Mouse (Mus musculus): ENCODE measurements around the gene Gm26620. TPM values are rescaled to one million over a fixed set of nuclear protein-coding genes. Genes with fewer than 3 reads are reported as not detected.
A peak's percentile ranks its signal among the peaks of the same experiment; 100 is the strongest.

Gm26620 gene
- 0.62 and 0.84 TPM in 2 replicates for polyA plus RNA-seq (2015; fragmentation: Nextera tagmentation; extraction: Ambion mirVana)

GRCm38 (mm10) chr1:170884978-170885561 lies at the start of gene Gm26620, which contains the start of gene Dusp12:
Gene Gm26620 (plus strand): TSS chr1:170885065.
Gene Dusp12 (minus strand): TSS chr1:170885540.
- under 1% methylated on average over 46 of the region's 46 CpGs for WGBS

DNA sequence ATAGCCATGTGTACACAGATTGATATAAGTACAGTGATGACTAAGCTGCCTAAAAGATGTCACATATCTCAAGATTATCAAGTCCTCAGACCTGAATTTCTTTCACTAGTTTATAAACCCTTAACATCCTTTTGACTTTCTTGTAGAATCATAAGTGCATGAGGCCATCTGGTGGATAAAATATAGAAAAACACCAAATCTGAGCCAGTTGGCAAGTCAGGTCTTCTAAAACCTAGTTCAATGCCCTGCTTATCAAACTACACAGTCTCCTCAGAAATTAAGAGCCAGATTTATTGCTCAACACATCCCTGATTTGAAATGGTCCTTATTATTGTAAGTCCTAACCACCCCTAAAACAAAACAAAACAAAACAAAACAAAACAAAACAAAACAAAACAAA lies 45.2 kb upstream of the Gm26620 start:
- peaks cover 5% of the 10 kb centered on the region; the same call in 1 of the 2 replicates for H3K36me3 ChIP-seq
- ATAC-seq (replicated peaks; ENCODE audit: insufficient number of reproducible peaks, insufficient read depth, low FRiP score, low read depth), result no peak

More at GRCm38 (mm10) chr1:170884978-170885561, at the start of gene Gm26620, which contains the start of gene Dusp12:
- Histone ChIP-seq H3K4me1 (replicated peaks) (peaks cover 17% of the 10 kb centered on the region), H3K4me3 (peak within 1 kb of the TSS; percentile 80), H3K27me3 (no peaks in the 10 kb centered on the region), H3K27ac (peak within 1 kb of the TSS; percentile 72), H3K36me3 (peaks cover 9% of the 10 kb centered on the region), H3K4me2 (peak within 1 kb of the TSS; percentile 76), H3K9me3 (replicated peaks) (no peaks in the 10 kb centered on the region), H3K9ac (peak within 1 kb of the TSS; percentile 79)
- peak; percentile 87 for ATAC-seq (replicated peaks; ENCODE audit: insufficient number of reproducible peaks, insufficient read depth, low FRiP score, low read depth)

DNA sequence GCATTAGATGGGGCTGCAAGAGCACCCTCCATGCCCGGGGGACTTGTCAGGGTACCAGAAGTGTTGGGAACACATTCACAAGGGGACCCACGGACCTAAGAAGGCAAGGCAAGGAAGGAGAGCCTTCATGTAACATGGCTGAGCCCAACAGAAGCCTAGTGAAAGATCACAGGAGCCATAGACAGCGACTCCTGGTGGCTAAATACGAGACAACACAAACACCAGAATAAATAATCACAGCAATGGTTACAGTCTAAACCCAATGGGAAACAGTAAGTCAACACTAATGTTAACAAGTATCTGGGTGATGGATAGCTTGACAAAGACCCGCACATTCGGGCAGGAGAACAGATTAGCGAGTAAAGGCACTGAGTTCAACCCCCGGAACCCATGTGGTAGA lies 40.5 kb upstream of the Gm26620 start:
- H3K4me2 ChIP-seq, result no peak overlapping the region
- no peaks in the 10 kb centered on the region for H3K9me3 ChIP-seq (replicated peaks)
- H3K9ac ChIP-seq, result no peak overlapping the region
- H3K4me1 ChIP-seq (replicated peaks), result peaks cover 15% of the 10 kb centered on the region
- H3K36me3 ChIP-seq, result peaks cover 5% of the 10 kb centered on the region; the same call in 1 of the 2 replicates
- no peak for ATAC-seq (replicated peaks; ENCODE audit: insufficient number of reproducible peaks, insufficient read depth, low FRiP score, low read depth)
- H3K27ac ChIP-seq, result no peak overlapping the region
- no peak overlapping the region for H3K4me3 ChIP-seq
- WGBS, result 66% methylated on average over 8 of the region's 8 CpGs
- H3K27me3 ChIP-seq, result no peaks in the 10 kb centered on the region

More for the DNA sequence above, 45.2 kb upstream of the Gm26620 start:
- Histone ChIP-seq H3K27ac (no peak overlapping the region), H3K9ac (no peak overlapping the region), H3K4me1 (replicated peaks) (no peaks in the 10 kb centered on the region), H3K4me2 (no peak overlapping the region), H3K4me3 (no peak overlapping the region), H3K9me3 (replicated peaks) (no peaks in the 10 kb centered on the region), H3K27me3 (no peaks in the 10 kb centered on the region)

DNA sequence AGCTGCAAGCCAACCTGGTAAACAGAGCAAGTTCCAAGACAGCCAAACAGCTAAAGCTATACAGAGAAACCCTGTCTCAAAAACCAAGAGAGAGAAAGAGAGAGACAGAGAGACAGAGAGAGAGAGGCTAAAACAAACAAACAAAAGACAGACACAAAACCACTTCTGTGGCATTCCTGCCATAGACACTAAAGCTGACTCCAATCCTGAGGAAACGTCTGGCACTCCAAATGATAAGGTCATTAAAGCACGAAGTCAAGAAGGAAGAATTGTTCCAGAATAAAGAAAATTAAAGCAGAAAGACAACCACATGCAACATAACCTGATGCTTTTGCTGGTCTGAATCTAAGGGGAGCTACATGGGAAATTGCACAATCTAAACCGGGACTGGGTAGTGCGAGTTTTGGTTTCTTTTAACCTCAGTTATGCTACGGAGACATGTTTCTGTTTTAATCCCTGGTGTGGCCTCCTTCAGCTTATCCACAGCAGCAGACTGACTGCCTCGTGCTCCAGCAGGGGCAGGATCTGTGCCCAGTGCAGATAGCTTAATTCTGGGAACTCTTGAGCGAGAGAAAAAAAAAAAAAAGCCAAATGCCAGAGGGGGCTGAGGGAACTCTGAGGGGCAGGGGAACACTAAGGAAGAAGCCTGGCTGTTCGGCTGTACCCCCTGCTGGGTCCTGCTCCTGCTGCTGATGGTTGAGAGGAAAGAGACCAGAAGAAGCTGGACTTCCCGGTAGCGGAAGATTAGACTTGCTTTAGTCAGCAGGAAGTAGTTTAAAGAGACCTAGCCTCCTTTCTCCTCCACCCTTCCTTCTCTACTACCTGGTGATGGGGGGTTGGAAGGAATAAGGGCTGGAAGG lies 39.2 kb upstream of the Gm26620 start:
- 18% methylated on average over 10 of the region's 10 CpGs for WGBS
- Histone ChIP-seq H3K27me3 (no peaks in the 10 kb centered on the region), H3K4me2 (peak overlapping the region; percentile 46), H3K9me3 (replicated peaks) (no peaks in the 10 kb centered on the region), H3K36me3 (peaks cover 5% of the 10 kb centered on the region), H3K9ac (peak overlapping the region; percentile 22; the same call in 1 of the 2 replicates), H3K27ac (peak overlapping the region; percentile 85), H3K4me1 (replicated peaks) (peaks cover 21% of the 10 kb centered on the region), H3K4me3 (peak overlapping the region; percentile 22)
- ATAC-seq (replicated peaks; ENCODE audit: insufficient number of reproducible peaks, insufficient read depth, low FRiP score, low read depth), result peak; percentile 47; the same call in 1 of the 2 replicates

DNA sequence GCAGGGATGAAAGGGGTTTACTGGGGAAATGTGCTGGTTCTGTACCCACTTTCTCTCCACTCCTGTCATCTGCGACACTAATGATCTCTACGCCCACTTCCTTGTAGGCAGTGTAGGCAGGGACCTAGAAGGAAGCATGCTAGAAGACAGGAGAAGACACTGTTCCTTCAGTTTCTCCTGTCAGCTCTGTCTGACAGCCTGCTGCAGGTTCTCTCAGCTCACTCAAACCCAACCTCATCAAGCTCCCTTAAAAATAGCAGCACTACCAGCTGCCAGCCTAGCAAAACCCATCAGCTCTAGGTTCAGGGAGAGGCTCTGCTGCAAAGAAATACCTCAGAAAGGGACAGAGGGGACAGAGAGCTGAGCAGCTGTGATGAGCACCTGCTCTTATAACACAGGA lies 34.9 kb upstream of the Gm26620 start:
- no peaks in the 10 kb centered on the region for H3K27me3 ChIP-seq
- H3K36me3 ChIP-seq, result no peaks in the 10 kb centered on the region; the same call in none of the 2 replicates
- WGBS, result 91% methylated on average over 2 of the region's 2 CpGs
- H3K4me3 ChIP-seq, result no peak overlapping the region
- no peak overlapping the region for H3K9ac ChIP-seq
- H3K27ac ChIP-seq, result no peak overlapping the region
- H3K9me3 ChIP-seq (replicated peaks), result no peaks in the 10 kb centered on the region
- no peak for ATAC-seq (replicated peaks; ENCODE audit: insufficient number of reproducible peaks, insufficient read depth, low FRiP score, low read depth)
- no peak overlapping the region for H3K4me2 ChIP-seq
- H3K4me1 ChIP-seq (replicated peaks), result peaks cover 26% of the 10 kb centered on the region

- H3K4me3 ChIP-seq, result no peak overlapping the region
- H3K36me3 ChIP-seq, result no peaks in the 10 kb centered on the region; the same call in none of the 2 replicates
- H3K27me3 ChIP-seq, result no peaks in the 10 kb centered on the region
- H3K27ac ChIP-seq, result peak overlapping the region; percentile 45
- peak overlapping the region; percentile 17; the same call in 1 of the 2 replicates for H3K9ac ChIP-seq
- ATAC-seq (replicated peaks; ENCODE audit: insufficient number of reproducible peaks, insufficient read depth, low FRiP score, low read depth), result no peak; the same call in 1 of the 2 replicates
- H3K4me2 ChIP-seq, result peak overlapping the region; percentile 29
- WGBS, result 54% methylated on average over 23 of the region's 23 CpGs
- peaks cover 17% of the 10 kb centered on the region for H3K4me1 ChIP-seq (replicated peaks)
- H3K9me3 ChIP-seq (replicated peaks), result no peaks in the 10 kb centered on the region
Observed at GRCm38 (mm10) chr1:170850637-170851624, 33.9 kb upstream of the Gm26620 start.

DNA sequence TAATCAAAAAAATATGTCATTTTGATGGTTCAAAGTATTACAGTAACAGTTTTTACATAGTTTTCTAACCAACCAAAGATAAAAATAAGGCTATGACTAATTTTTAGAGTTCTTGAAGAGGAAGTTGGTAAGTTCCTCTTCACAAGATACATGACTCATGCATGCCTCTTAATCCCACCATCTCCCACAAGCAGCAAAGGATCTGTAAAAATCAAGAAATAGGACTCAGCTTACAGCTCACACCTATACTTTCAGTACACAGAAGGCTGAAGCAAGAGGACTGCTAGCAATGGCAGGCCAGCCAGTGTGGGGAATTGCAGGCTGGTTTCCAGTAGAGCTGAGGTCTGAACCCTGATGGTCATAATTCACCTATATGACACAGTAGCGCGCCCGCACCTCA lies 31.3 kb upstream of the Gm26620 start:
- Histone ChIP-seq H3K9ac (no peak overlapping the region), H3K27me3 (no peaks in the 10 kb centered on the region), H3K4me2 (no peak overlapping the region), H3K36me3 (no peaks in the 10 kb centered on the region; the same call in none of the 2 replicates), H3K4me1 (replicated peaks) (peaks cover 14% of the 10 kb centered on the region), H3K27ac (no peak overlapping the region), H3K4me3 (no peak overlapping the region), H3K9me3 (replicated peaks) (no peaks in the 10 kb centered on the region)
- no peak for ATAC-seq (replicated peaks; ENCODE audit: insufficient number of reproducible peaks, insufficient read depth, low FRiP score, low read depth)
- WGBS, result 84% methylated on average over 3 of the region's 3 CpGs

GRCm38 (mm10) chr1:170855056-170855760 lies 29.7 kb upstream of the Gm26620 start:
- no peak for ATAC-seq (replicated peaks; ENCODE audit: insufficient number of reproducible peaks, insufficient read depth, low FRiP score, low read depth)
- Histone ChIP-seq H3K27ac (no peak overlapping the region), H3K4me2 (no peak overlapping the region), H3K9me3 (replicated peaks) (no peaks in the 10 kb centered on the region), H3K9ac (no peak overlapping the region), H3K4me3 (no peak overlapping the region), H3K27me3 (no peaks in the 10 kb centered on the region), H3K4me1 (replicated peaks) (peaks cover 11% of the 10 kb centered on the region), H3K36me3 (no peaks in the 10 kb centered on the region; the same call in none of the 2 replicates)
- 71% methylated on average over 13 of the region's 13 CpGs for WGBS

DNA sequence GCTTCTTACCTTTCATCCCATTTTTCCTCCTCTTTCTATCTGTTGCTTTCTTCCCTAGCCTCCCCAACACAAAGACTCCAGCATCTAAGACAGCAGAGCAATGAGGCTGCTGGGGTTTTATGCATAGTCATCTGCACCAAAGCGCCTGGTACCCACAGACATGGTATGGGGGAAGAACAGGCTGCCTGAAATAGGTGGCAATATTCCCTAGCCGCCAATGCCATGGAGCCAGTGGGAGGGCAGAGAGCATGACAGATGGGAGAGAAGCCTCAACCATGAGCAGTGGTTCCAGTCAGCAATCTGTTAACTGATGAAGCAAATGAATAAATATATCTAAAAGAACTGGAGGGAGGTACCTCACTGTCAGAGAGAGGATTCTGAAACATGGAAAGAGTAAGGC lies 27.5 kb upstream of the Gm26620 start:
- H3K9me3 ChIP-seq (replicated peaks), result no peaks in the 10 kb centered on the region
- no peak for ATAC-seq (replicated peaks; ENCODE audit: insufficient number of reproducible peaks, insufficient read depth, low FRiP score, low read depth)
- H3K27ac ChIP-seq, result no peak overlapping the region
- H3K4me3 ChIP-seq, result no peak overlapping the region
- no peaks in the 10 kb centered on the region for H3K27me3 ChIP-seq
- H3K4me1 ChIP-seq (replicated peaks), result peaks cover 9% of the 10 kb centered on the region
- 80% methylated on average over 2 of the region's 2 CpGs for WGBS
- H3K9ac ChIP-seq, result no peak overlapping the region
- no peak overlapping the region for H3K4me2 ChIP-seq
- H3K36me3 ChIP-seq, result no peaks in the 10 kb centered on the region; the same call in 1 of the 2 replicates

- ATAC-seq (replicated peaks; ENCODE audit: insufficient number of reproducible peaks, insufficient read depth, low FRiP score, low read depth), result no peak
- WGBS, result 68% methylated on average over 2 of the region's 2 CpGs
- no peak overlapping the region for H3K9ac ChIP-seq
Observed at GRCm38 (mm10) chr1:170858872-170859271, 26.0 kb upstream of the Gm26620 start.

More at GRCm38 (mm10) chr1:170858872-170859271, 26.0 kb upstream of the Gm26620 start:
- Histone ChIP-seq H3K4me2 (no peak overlapping the region), H3K27ac (no peak overlapping the region), H3K36me3 (no peaks in the 10 kb centered on the region), H3K27me3 (no peaks in the 10 kb centered on the region), H3K9me3 (replicated peaks) (no peaks in the 10 kb centered on the region), H3K4me3 (no peak overlapping the region), H3K4me1 (replicated peaks) (peaks cover 9% of the 10 kb centered on the region)

Measured in heart, embryonic 15.5 days (tissue).